Mouse (Mus musculus): ENCODE measurements at regions not wholly inside any gene's neighbourhood (a gene's known extent, or its start where the extent isn't known, plus 50 kb on each side); places are given as distances from the start of the nearest gene placed in this dataset.

- TF ChIP-seq CTCF (IDR thresholded peaks at IDR 0.05; ENCODE audit: low read depth, low read length) = no peak
- TF ChIP-seq POLR2A (IDR thresholded peaks at IDR 0.05; ENCODE audit: extremely low read depth, insufficient read depth, low read length) = no peak
These were observed 162.1 kb upstream of the Pgrmc2 start for GRCm38 (mm10) chr3:41244960-41245359.
